Mouse (Mus musculus) midbrain, embryonic 16.5 days (tissue): ENCODE measurements around the gene Angptl4. TPM values are rescaled to one million over a fixed set of nuclear protein-coding genes. Genes with fewer than 3 reads are reported as not detected.

ENCODE experiments used
- ATAC-seq: fragments of 200-750 bp; cut with Nextera tagmentation; 2 replicates; pipeline ENCODE4 v1.8.0; 2017; ENCODE audit warnings: moderate TSS enrichment
- H3K27ac ChIP-seq: fragments of 300-500 bp; sonication (generic); 2 replicates; pipeline ENCODE4 v1.5.1; 2014; ENCODE audit warnings: mild to moderate bottlenecking, low read length, mixed read lengths
- H3K27me3 ChIP-seq: fragments of 300-500 bp; sonication (generic); 2 replicates; pipeline ENCODE4 v1.6.1; 2014; ENCODE audit warnings: low read depth, low read length, mixed read lengths; ENCODE audit not compliant: control insufficient read depth, insufficient read depth
- H3K36me3 ChIP-seq: fragments of 300-500 bp; sonication (generic); 2 replicates; pipeline ENCODE4 v1.6.1; 2014; ENCODE audit warnings: mild to moderate bottlenecking, low read length, moderate library complexity, mixed read lengths; ENCODE audit not compliant: control insufficient read depth, insufficient read depth
- H3K4me1 ChIP-seq: fragments of 300-500 bp; sonication (generic); 2 replicates; pipeline ENCODE4 v1.6.1; 2014; ENCODE audit warnings: mild to moderate bottlenecking, low read length, mixed read lengths; ENCODE audit not compliant: control insufficient read depth, insufficient read depth
- H3K4me2 ChIP-seq: fragments of 300-500 bp; sonication (generic); 2 replicates; pipeline ENCODE4 v1.6.1; 2014; ENCODE audit warnings: mild to moderate bottlenecking, low read length, mixed read lengths
- H3K4me3 ChIP-seq: fragments of 300-500 bp; sonication (generic); 2 replicates; pipeline ENCODE4 v1.5.1; 2014; ENCODE audit warnings: low read depth, mild to moderate bottlenecking, low read length, moderate library complexity, mixed read lengths
- H3K9ac ChIP-seq: fragments of 300-500 bp; sonication (generic); 2 replicates; pipeline ENCODE4 v1.6.1; 2014; ENCODE audit warnings: low read depth, low read length, mixed read lengths
- H3K9me3 ChIP-seq: fragments of 300-500 bp; sonication (generic); replicated peaks from 2 replicates; pipeline ENCODE4 v1.6.1; 2014; ENCODE audit warnings: mild to moderate bottlenecking, low read length, mixed read lengths; ENCODE audit not compliant: control insufficient read depth, poor library complexity, severe bottlenecking
- WGBS: fragments of 180-500 bp; shearing (Covaris S2); extraction: QIAGEN DNeasy Blood & Tissue Kit; methylation state at CpG from one replicate; pipeline ENCODE4 v1.1.7; 2014; 5-methylcytosine and 5-hydroxymethylcytosine counted together
- polyA plus RNA-seq: library from polyadenylated mRNA; unstranded; fragments of >200 nt; fragmentation: Nextera tagmentation; extraction: Ambion mirVana; gene quantifications from 2 replicates; pipeline ENCODE4 v1.2.1, GENCODE M21; 2015

Gene Angptl4
- polyA plus RNA-seq, 1 experiment from 2014 or later = 16.8 TPM

DNA sequence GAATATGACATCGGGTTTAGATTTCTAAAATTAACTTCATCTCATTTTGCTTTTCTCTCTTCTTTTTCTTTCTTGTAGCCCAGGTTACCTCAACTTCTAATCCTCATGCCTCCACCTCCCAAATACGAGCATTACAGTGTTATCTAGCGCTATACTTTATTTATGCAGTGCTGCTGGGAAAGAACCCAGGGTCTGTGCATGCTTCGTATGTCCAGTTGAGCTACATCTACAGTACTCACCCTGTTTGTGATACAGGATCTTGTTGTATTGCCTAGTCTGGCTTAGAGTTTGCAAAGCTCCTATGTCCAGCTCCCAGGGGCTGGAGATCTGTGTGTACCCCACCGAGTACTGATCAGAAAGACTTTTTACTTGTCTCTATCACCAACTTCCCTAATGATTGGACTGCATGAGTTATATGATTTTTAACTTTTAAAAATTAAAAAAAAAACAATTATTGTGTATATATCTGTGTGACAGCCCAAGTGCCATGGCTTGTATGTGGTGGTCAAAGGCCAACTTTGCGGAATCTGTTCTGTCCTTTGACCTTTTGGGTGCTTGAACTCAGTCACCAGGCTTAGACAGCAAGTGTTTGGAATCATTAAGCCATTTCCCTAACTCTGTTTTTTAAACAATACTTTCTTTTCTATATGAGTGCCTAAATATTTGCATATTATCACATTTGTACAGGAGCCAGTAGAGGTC lies 7.6 kb downstream of the Angptl4 start:
- Histone ChIP-seq H3K4me2 (no peak overlapping the region), H3K27ac (no peak overlapping the region), H3K9me3 (no peaks in the 10 kb centered on the region), H3K27me3 (no peaks in the 10 kb centered on the region), H3K4me3 (no peak overlapping the region), H3K9ac (no peak overlapping the region), H3K36me3 (no peaks in the 10 kb centered on the region), H3K4me1 (no peaks in the 10 kb centered on the region)
- 90% methylated on average over 6 of the region's 6 CpGs for WGBS
- ATAC-seq = no peak

GRCm38 (mm10) chr17:33773426-33773825 lies 8.2 kb downstream of the Angptl4 start:
- Histone ChIP-seq H3K36me3 (no peaks in the 10 kb centered on the region), H3K9me3 (no peaks in the 10 kb centered on the region), H3K4me3 (no peak overlapping the region), H3K4me2 (no peak overlapping the region), H3K27ac (no peak overlapping the region), H3K9ac (no peak overlapping the region), H3K4me1 (no peaks in the 10 kb centered on the region), H3K27me3 (no peaks in the 10 kb centered on the region)
- 85% methylated on average over 6 of the region's 6 CpGs for WGBS
- ATAC-seq = no peak

- Histone ChIP-seq H3K4me1 (no peaks in the 10 kb centered on the region), H3K27ac (no peak overlapping the region), H3K36me3 (no peaks in the 10 kb centered on the region), H3K4me2 (no peak overlapping the region), H3K27me3 (no peaks in the 10 kb centered on the region), H3K4me3 (no peak overlapping the region), H3K9me3 (no peaks in the 10 kb centered on the region), H3K9ac (no peak overlapping the region)
- ATAC-seq = no peak
- WGBS = 94% methylated on average over 4 of the region's 4 CpGs
Measured at GRCm38 (mm10) chr17:33771617-33772016, 10.0 kb downstream of the Angptl4 start.

GRCm38 (mm10) chr17:33766389-33766788 lies 15.2 kb downstream of the Angptl4 start:
- no peak overlapping the region for H3K27ac ChIP-seq
- no peak overlapping the region for H3K9ac ChIP-seq
- no peaks in the 10 kb centered on the region for H3K9me3 ChIP-seq
- no peaks in the 10 kb centered on the region for H3K36me3 ChIP-seq
- WGBS = 73% methylated on average over 3 of the region's 3 CpGs
- H3K4me1 ChIP-seq = no peaks in the 10 kb centered on the region
- no peak overlapping the region for H3K4me3 ChIP-seq
- H3K4me2 ChIP-seq = no peak overlapping the region
- ATAC-seq = no peak
- no peaks in the 10 kb centered on the region for H3K27me3 ChIP-seq

DNA sequence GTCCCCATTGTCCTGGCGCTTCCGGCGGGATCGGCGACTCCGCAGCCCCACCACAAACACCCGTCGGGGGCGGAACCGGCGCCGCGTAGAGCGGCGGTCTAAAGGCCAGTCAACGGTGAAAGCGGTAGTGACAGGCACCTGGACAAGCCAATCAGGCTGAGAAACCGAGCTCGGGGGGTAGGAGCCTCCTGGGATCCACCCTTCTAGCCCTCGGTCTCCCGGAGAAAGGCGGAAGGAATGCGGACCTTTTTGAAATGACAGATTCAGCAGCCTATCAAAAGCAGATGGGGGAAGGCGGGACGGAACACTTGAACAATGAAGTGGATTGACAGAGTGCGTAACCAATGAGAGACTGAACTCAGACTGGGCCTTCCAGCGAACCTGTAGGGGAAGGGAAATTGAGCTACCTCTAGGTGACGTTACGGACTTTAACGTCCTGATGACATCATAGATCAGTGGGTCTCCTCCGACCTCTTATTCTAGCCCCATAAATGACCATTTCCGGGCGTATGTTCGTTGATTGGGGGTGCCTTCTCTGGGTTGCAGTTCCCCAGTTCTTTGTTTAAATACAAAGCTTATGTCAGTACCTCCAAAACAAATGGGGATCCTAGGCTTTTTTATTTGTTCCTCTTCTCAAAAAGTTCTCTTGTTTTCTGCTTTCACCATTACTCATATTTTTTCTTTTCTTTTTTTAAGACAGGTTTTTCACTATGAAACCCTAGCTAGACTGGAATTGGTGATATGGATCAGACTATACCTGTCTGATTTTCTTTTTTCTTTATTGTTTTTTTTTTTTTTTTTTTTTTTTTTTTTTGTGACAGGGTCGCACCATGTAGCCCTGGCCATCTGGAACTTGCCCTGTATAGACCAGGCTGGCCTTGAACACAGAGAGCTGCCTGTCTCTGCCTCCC lies 21.1 kb downstream of the Angptl4 start, which contains the start of gene Rab11b:
Gene Rab11b (minus strand): TSS at position 276 of the 911 bp plus-strand sequence.
- Histone ChIP-seq H3K27ac (peak within 1 kb of the TSS; percentile 98), H3K27me3 (no peaks in the 10 kb centered on the region), H3K9me3 (no peaks in the 10 kb centered on the region), H3K4me2 (peak within 1 kb of the TSS; percentile 80), H3K4me1 (peaks cover 36% of the 10 kb centered on the region), H3K9ac (peak within 1 kb of the TSS; percentile 93), H3K36me3 (no peaks in the 10 kb centered on the region), H3K4me3 (peak within 1 kb of the TSS; percentile 82)
- peak; percentile 99 for ATAC-seq
- 3% methylated on average over 35 of the region's 35 CpGs for WGBS

DNA sequence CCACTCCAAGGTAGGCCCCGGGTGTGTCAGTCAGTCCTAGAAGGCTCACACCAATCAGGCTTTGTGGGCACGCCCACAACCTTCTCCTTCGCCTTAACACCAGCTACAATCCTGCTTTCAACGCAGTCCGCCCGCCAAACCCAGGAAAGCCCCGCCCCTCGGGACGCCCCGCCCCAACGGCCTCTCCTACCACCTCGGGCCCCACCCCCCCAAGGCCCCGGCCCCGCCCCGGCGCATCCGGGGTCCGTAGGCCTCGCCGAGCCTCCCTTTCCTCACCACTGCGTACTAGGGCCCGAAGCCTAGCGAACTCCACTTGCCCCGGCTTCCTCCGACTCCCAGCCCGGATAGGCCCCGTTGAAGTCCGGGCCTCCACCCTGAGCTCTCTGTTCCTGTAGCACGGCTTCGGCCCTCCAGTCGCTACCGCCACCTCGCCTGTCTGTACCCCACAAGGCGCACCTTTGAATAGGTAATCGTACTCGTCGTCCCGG lies 21.8 kb downstream of the Angptl4 start:
- Histone ChIP-seq H3K4me1 (peaks cover 42% of the 10 kb centered on the region), H3K9me3 (no peaks in the 10 kb centered on the region), H3K9ac (peak overlapping the region; percentile 93), H3K4me2 (peak overlapping the region; percentile 80), H3K4me3 (peak overlapping the region; percentile 82), H3K36me3 (no peaks in the 10 kb centered on the region), H3K27ac (peak overlapping the region; percentile 98), H3K27me3 (no peaks in the 10 kb centered on the region)
- peak; percentile 80 for ATAC-seq
- under 1% methylated on average over 36 of the region's 38 CpGs for WGBS

DNA sequence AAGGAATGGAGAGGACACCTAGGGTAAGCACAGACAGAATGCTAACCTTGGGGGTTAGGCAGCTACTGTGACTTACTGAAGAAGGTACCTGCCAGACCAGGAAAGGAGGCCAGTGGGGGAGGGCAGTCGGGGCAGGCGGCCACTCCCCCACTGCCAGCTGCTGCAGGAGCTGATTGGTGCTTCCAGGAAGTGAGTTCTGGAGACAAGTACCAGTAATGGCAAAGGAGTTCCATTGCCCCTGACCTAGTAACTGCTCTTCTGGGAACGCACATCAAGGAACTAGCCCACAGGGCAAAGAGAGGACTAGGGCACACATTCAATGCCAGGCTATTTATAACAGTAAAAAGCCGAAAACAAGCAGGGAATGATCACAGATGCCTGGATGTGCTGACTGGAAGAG lies 24.4 kb downstream of the Angptl4 start:
- H3K9me3 ChIP-seq = no peaks in the 10 kb centered on the region
- H3K9ac ChIP-seq = no peak overlapping the region
- no peaks in the 10 kb centered on the region for H3K27me3 ChIP-seq
- peaks cover 59% of the 10 kb centered on the region for H3K4me1 ChIP-seq
- no peak overlapping the region for H3K4me3 ChIP-seq
- no peak overlapping the region for H3K27ac ChIP-seq
- no peak overlapping the region; the same call in 1 of the 2 replicates for H3K4me2 ChIP-seq
- no peaks in the 10 kb centered on the region for H3K36me3 ChIP-seq
- no peak for ATAC-seq
- WGBS = 79% methylated on average over 4 of the region's 4 CpGs

GRCm38 (mm10) chr17:33756108-33756790 lies 25.4 kb downstream of the Angptl4 start:
- Histone ChIP-seq H3K36me3 (no peaks in the 10 kb centered on the region), H3K27me3 (no peaks in the 10 kb centered on the region), H3K4me3 (no peak overlapping the region), H3K27ac (no peak overlapping the region), H3K9me3 (no peaks in the 10 kb centered on the region), H3K4me1 (peaks cover 61% of the 10 kb centered on the region), H3K4me2 (peak overlapping the region; percentile 6; the same call in 1 of the 2 replicates), H3K9ac (peak overlapping the region; percentile 33; the same call in 1 of the 2 replicates)
- no peak for ATAC-seq
- 85% methylated on average over 3 of the region's 3 CpGs for whole genome bisulfite sequencing
